Comparison of ENCODE assay signal across 22 mouse cellular contexts in genomic region chr19:42698576-42698975, GRCm38 (mm10). TPM values are rescaled to one million over a fixed set of nuclear protein-coding genes. Genes with fewer than 3 reads are reported as not detected.
DNase-seq lines count a peak whose midpoint lies in the region; ATAC-seq and TF ChIP-seq lines count a peak whose summit lies in the region.
"Had no signal": no experiment of that assay in that cellular context is flagged by ENCODE, and none has a peak within 500 bp of the region (broad histone marks: within the 10 kb centered on the region; RNA-seq: fewer than 3 reads in every experiment).

No protein-coding gene starts in this region.

- peak overlapping the region; percentile 79 for H3K27ac ChIP-seq in hindbrain, embryonic 10.5 days
- H3K27ac ChIP-seq in hindbrain, postnatal 0 days = no peak overlapping the region
- H3K27ac ChIP-seq in liver, embryonic 11.5 days (ENCODE audit: low read depth, low read length) = no peak overlapping the region
- H3K27ac ChIP-seq in embryonic facial prominence, embryonic 12.5 days = no peak overlapping the region
- H3K27ac ChIP-seq in liver, embryonic 13.5 days = no peak overlapping the region
- H3K27ac ChIP-seq in intestine, embryonic 16.5 days (ENCODE audit: low read length) = no peak overlapping the region
- H3K27ac ChIP-seq: forebrain, embryonic 15.5 days; hindbrain, embryonic 12.5 days; limb, embryonic 13.5 days; midbrain, embryonic 15.5 days; stomach, embryonic 15.5 days had no signal

- no peak for DNase-seq in hindbrain, embryonic 10.5 days (ENCODE audit: low spot score)
- no peak for DNase-seq in hindbrain, postnatal 0 days (ENCODE audit: low spot score)
- DNase-seq in liver = peak; percentile 14
- DNase-seq in liver, embryonic 11.5 days (ENCODE audit: low spot score) = no peak
- DNase-seq in liver, embryonic 13.5 days = no peak
- DNase-seq: adrenal gland, postnatal 36 days; heart, adult 11 months; heart, postnatal 10 days; layer of hippocampus, postnatal 36 days; lung, adult 18-20 months; lung, postnatal 14 days; thymus, postnatal 25 days had no signal

- no peak overlapping the region for H3K4me2 ChIP-seq in hindbrain, postnatal 0 days (ENCODE audit: low read depth, low read length)
- H3K4me2 ChIP-seq in liver, embryonic 11.5 days = no peak overlapping the region
- no peak overlapping the region for H3K4me2 ChIP-seq in embryonic facial prominence, embryonic 12.5 days (replicated peaks)
- no peak overlapping the region for H3K4me2 ChIP-seq in liver, embryonic 13.5 days
- no peak overlapping the region for H3K4me2 ChIP-seq in intestine, embryonic 16.5 days (ENCODE audit: low read depth, low read length)
- H3K4me2 ChIP-seq: forebrain, embryonic 15.5 days; heart, embryonic 12.5 days; hindbrain, embryonic 12.5 days; limb, embryonic 13.5 days; midbrain, embryonic 15.5 days; stomach, embryonic 15.5 days had no signal

- 0 out of 2 replicates have a peak, but pooled peaks cover 6% of the 10 kb centered on the region for H3K27me3 ChIP-seq in hindbrain, embryonic 10.5 days (ENCODE audit: insufficient read depth, poor library complexity, severe bottlenecking)
- H3K27me3 ChIP-seq in hindbrain, postnatal 0 days (ENCODE audit: insufficient read depth, low read length) = no peaks in the 10 kb centered on the region
- H3K27me3 ChIP-seq in liver, embryonic 11.5 days (replicated peaks; ENCODE audit: control insufficient read depth, insufficient read depth, low read length) = no peaks in the 10 kb centered on the region
- no peaks in the 10 kb centered on the region for H3K27me3 ChIP-seq in embryonic facial prominence, embryonic 12.5 days
- H3K27me3 ChIP-seq in liver, embryonic 13.5 days = no peaks in the 10 kb centered on the region
- H3K27me3 ChIP-seq in intestine, embryonic 16.5 days (replicated peaks; ENCODE audit: control insufficient read depth, insufficient read depth, low read length) = no peaks in the 10 kb centered on the region
- H3K27me3 ChIP-seq: forebrain, embryonic 15.5 days; heart, embryonic 12.5 days; midbrain, embryonic 15.5 days; stomach, embryonic 15.5 days had no signal

- 61% methylated on average over 2 of the region's 2 CpGs for WGBS in hindbrain, embryonic 10.5 days
- 60% methylated on average over 2 of the region's 2 CpGs for WGBS in hindbrain, postnatal 0 days
- WGBS in liver, embryonic 11.5 days = 76% methylated on average over 2 of the region's 2 CpGs
- whole genome bisulfite sequencing in embryonic facial prominence, embryonic 12.5 days = 76% methylated on average over 2 of the region's 2 CpGs
- 51% methylated on average over 2 of the region's 2 CpGs for WGBS in liver, embryonic 13.5 days (ENCODE audit: insufficient replicate concordance)
- WGBS in intestine, embryonic 16.5 days = 66% methylated on average over 2 of the region's 2 CpGs

- ATAC-seq in hindbrain, postnatal 0 days = no peak
- no peak for ATAC-seq in liver, embryonic 11.5 days (replicated peaks; ENCODE audit: low FRiP score)
- 0 out of 2 replicates have a peak, but pooled peaks have one; percentile 41 for ATAC-seq in embryonic facial prominence, embryonic 12.5 days (ENCODE audit: insufficient number of reproducible peaks, insufficient read depth, low FRiP score, low TSS enrichment)
- ATAC-seq in liver, embryonic 13.5 days (ENCODE audit: low read depth) = peak; percentile 55; the same call in 1 of the 2 replicates
- no peak for ATAC-seq in intestine, embryonic 16.5 days
- ATAC-seq: forebrain, embryonic 15.5 days; midbrain, embryonic 15.5 days had no signal

- H3K9ac ChIP-seq in hindbrain, postnatal 0 days (replicated peaks; ENCODE audit: low read length) = no peak overlapping the region
- no peak overlapping the region for H3K9ac ChIP-seq in liver, embryonic 11.5 days (ENCODE audit: low read depth, low read length)
- H3K9ac ChIP-seq in embryonic facial prominence, embryonic 12.5 days = no peak overlapping the region
- no peak overlapping the region for H3K9ac ChIP-seq in liver, embryonic 13.5 days
- no peak overlapping the region for H3K9ac ChIP-seq in intestine, embryonic 16.5 days (ENCODE audit: low read depth, low read length)
- H3K9ac ChIP-seq: forebrain, embryonic 15.5 days; heart, embryonic 12.5 days; hindbrain, embryonic 12.5 days; limb, embryonic 13.5 days; midbrain, embryonic 15.5 days; stomach, embryonic 15.5 days had no signal

- H3K9me3 ChIP-seq in hindbrain, embryonic 10.5 days = no peaks in the 10 kb centered on the region
- H3K9me3 ChIP-seq in hindbrain, postnatal 0 days (ENCODE audit: low read length) = no peaks in the 10 kb centered on the region
- H3K9me3 ChIP-seq in liver, embryonic 11.5 days (ENCODE audit: control insufficient read depth, low read length) = no peaks in the 10 kb centered on the region
- H3K9me3 ChIP-seq in embryonic facial prominence, embryonic 12.5 days = no peaks in the 10 kb centered on the region
- H3K9me3 ChIP-seq in liver, embryonic 13.5 days (replicated peaks) = no peaks in the 10 kb centered on the region
- no peaks in the 10 kb centered on the region for H3K9me3 ChIP-seq in intestine, embryonic 16.5 days (ENCODE audit: control insufficient read depth, low read length)
- H3K9me3 ChIP-seq: forebrain, embryonic 15.5 days; heart, embryonic 12.5 days; hindbrain, embryonic 12.5 days; limb, embryonic 13.5 days; midbrain, embryonic 15.5 days; stomach, embryonic 15.5 days had no signal

- TF ChIP-seq CTCF in hindbrain, postnatal 0 days (IDR thresholded peaks at IDR 0.05; ENCODE audit: low read depth) = no peak

- H3K36me3 ChIP-seq in hindbrain, embryonic 10.5 days = no peaks in the 10 kb centered on the region
- H3K36me3 ChIP-seq in hindbrain, postnatal 0 days (ENCODE audit: insufficient read depth, low read length) = no peaks in the 10 kb centered on the region
- H3K36me3 ChIP-seq in liver, embryonic 11.5 days (ENCODE audit: control insufficient read depth, insufficient read depth, low read length) = no peaks in the 10 kb centered on the region
- H3K36me3 ChIP-seq in embryonic facial prominence, embryonic 12.5 days = no peaks in the 10 kb centered on the region
- H3K36me3 ChIP-seq in liver, embryonic 13.5 days = no peaks in the 10 kb centered on the region
- no peaks in the 10 kb centered on the region for H3K36me3 ChIP-seq in intestine, embryonic 16.5 days (ENCODE audit: control insufficient read depth, insufficient read depth, low read length)
- H3K36me3 ChIP-seq: forebrain, embryonic 15.5 days; heart, embryonic 12.5 days; hindbrain, embryonic 12.5 days; limb, embryonic 13.5 days; midbrain, embryonic 15.5 days; stomach, embryonic 15.5 days had no signal

- H3K4me3 ChIP-seq in hindbrain, embryonic 10.5 days = no peak overlapping the region
- no peak overlapping the region for H3K4me3 ChIP-seq in hindbrain, postnatal 0 days (ENCODE audit: low read length)
- H3K4me3 ChIP-seq in liver, embryonic 11.5 days (ENCODE audit: low read depth, low read length) = no peak overlapping the region
- no peak overlapping the region for H3K4me3 ChIP-seq in embryonic facial prominence, embryonic 12.5 days
- no peak overlapping the region for H3K4me3 ChIP-seq in liver, embryonic 13.5 days (replicated peaks)
- H3K4me3 ChIP-seq in intestine, embryonic 16.5 days (ENCODE audit: low read length) = no peak overlapping the region
- H3K4me3 ChIP-seq: forebrain, embryonic 15.5 days; heart, embryonic 12.5 days; hindbrain, embryonic 12.5 days; limb, embryonic 13.5 days; megakaryocyte, embryonic 14.5 days; midbrain, embryonic 15.5 days; stomach, embryonic 15.5 days had no signal

- peaks cover 30% of the 10 kb centered on the region for H3K4me1 ChIP-seq in hindbrain, embryonic 10.5 days (replicated peaks)
- no peaks in the 10 kb centered on the region for H3K4me1 ChIP-seq in hindbrain, postnatal 0 days (ENCODE audit: insufficient read depth, low read length)
- H3K4me1 ChIP-seq in liver, embryonic 11.5 days (replicated peaks; ENCODE audit: control insufficient read depth, insufficient read depth, low read length) = no peaks in the 10 kb centered on the region
- H3K4me1 ChIP-seq in embryonic facial prominence, embryonic 12.5 days = no peaks in the 10 kb centered on the region
- H3K4me1 ChIP-seq in liver, embryonic 13.5 days (replicated peaks) = no peaks in the 10 kb centered on the region
- H3K4me1 ChIP-seq in intestine, embryonic 16.5 days (ENCODE audit: control insufficient read depth, insufficient read depth, low read length) = no peaks in the 10 kb centered on the region
- H3K4me1 ChIP-seq: forebrain, embryonic 15.5 days; midbrain, embryonic 15.5 days; stomach, embryonic 15.5 days had no signal

RNA-seq across cellular contexts. Expression of gene Pyroxd2, which starts 54.0 kb away (rescaled TPM):
- 0.68 and 1.3 TPM in 2 replicates for polyA plus RNA-seq in hindbrain, embryonic 10.5 days (2016; fragmentation: Nextera tagmentation; extraction: Ambion mirVana)
- 1.9 and 3.5 TPM in 2 replicates for total RNA-seq in hindbrain, postnatal 0 days (2014; rRNA removed)
- polyA plus RNA-seq in hindbrain, postnatal 0 days (2015; fragmentation: Nextera tagmentation; extraction: Ambion mirVana) = 2.6 and 3.7 TPM in 2 replicates
- 1.1 and 1.2 TPM in 2 replicates for polyA plus RNA-seq in liver, embryonic 11.5 days (2014; fragmentation: Nextera tagmentation; extraction: Ambion mirVana)
- polyA plus RNA-seq in embryonic facial prominence, embryonic 12.5 days (2016; fragmentation: Nextera tagmentation; extraction: Ambion mirVana) = 1.4 and 1.6 TPM in 2 replicates
- polyA plus RNA-seq in liver, embryonic 13.5 days (2015; fragmentation: Nextera tagmentation; extraction: Ambion mirVana) = 1.5 and 1.8 TPM in 2 replicates
- polyA plus RNA-seq in intestine, embryonic 16.5 days (2015; fragmentation: Nextera tagmentation; extraction: Ambion mirVana) = 11.0 and 14.0 TPM in 2 replicates
- total RNA-seq: ES-E14 had no signal

Comparison
In these comparisons a context has a peak if more than half of its experiments do, and no peak if none do; other contexts are left out.
1. ATAC-seq: peak in embryonic facial prominence, embryonic 12.5 days (single experiment) and liver, embryonic 13.5 days (single experiment); none in hindbrain, postnatal 0 days (single experiment), liver, embryonic 11.5 days (single experiment) and intestine, embryonic 16.5 days (single experiment).